In genomic region chr10:83958397-83958796, GRCm38 (mm10) we compare ENCODE assay signal across 24 mouse cellular contexts.
"Had no signal": no experiment of that assay in that cellular context is flagged by ENCODE, and none has a peak within 500 bp of the region (broad histone marks: within the 10 kb centered on the region; RNA-seq: fewer than 3 reads in every experiment).

No protein-coding gene starts in this region.

- H3K4me2 ChIP-seq: heart, embryonic 12.5 days; hindbrain, embryonic 13.5 days; kidney, embryonic 15.5 days; limb, embryonic 12.5 days; liver, embryonic 11.5 days had no signal

- H3K4me3 ChIP-seq: heart, embryonic 10.5 days; heart, embryonic 12.5 days; hindbrain, embryonic 13.5 days; kidney, embryonic 15.5 days; layer of hippocampus, adult 2 months; left cerebral cortex, adult 2 months; limb, embryonic 10.5 days; limb, embryonic 12.5 days had no signal

- H3K9ac ChIP-seq: heart, embryonic 12.5 days; hindbrain, embryonic 13.5 days; kidney, embryonic 15.5 days; limb, embryonic 12.5 days; liver, embryonic 14.5 days had no signal

- DNase-seq: gastrocnemius, postnatal 14 days; gastrocnemius, postnatal 36 days; heart, adult 18-20 months; heart, postnatal 10 days; heart, postnatal 36 days; kidney, adult 11 months; kidney, adult 2 months; kidney, adult 9 months; kidney, postnatal 14 days; kidney, postnatal 4 days; liver had no signal

- H3K27me3 ChIP-seq: heart, embryonic 12.5 days; hindbrain, embryonic 13.5 days had no signal

- H3K27ac ChIP-seq: heart, embryonic 10.5 days; hindbrain, postnatal 0 days; kidney, embryonic 15.5 days; kidney, postnatal 0 days; layer of hippocampus, adult 2 months; left cerebral cortex, adult 2 months; limb, embryonic 10.5 days; limb, embryonic 12.5 days; liver, embryonic 14.5 days had no signal

- H3K4me1 ChIP-seq: heart, embryonic 10.5 days; heart, embryonic 12.5 days had no signal

- ATAC-seq: hindbrain, postnatal 0 days; intestine, embryonic 16.5 days had no signal

- H3K9me3 ChIP-seq: heart, embryonic 10.5 days; heart, embryonic 12.5 days; hindbrain, embryonic 13.5 days; kidney, embryonic 15.5 days; limb, embryonic 10.5 days; limb, embryonic 12.5 days had no signal

- H3K36me3 ChIP-seq: heart, embryonic 10.5 days; heart, embryonic 12.5 days; hindbrain, embryonic 13.5 days; kidney, embryonic 15.5 days; limb, embryonic 10.5 days; limb, embryonic 12.5 days had no signal
